Mouse (Mus musculus) MEL (cell line): ENCODE data around the gene Mylk4. TPM values are rescaled to one million over a fixed set of nuclear protein-coding genes. Genes with fewer than 3 reads are reported as not detected.
A peak's percentile ranks its signal among the peaks of the same experiment; 100 is the strongest.

Experiments
- DNase-seq: peaks from one replicate; pipeline ENCODE4 v3.0.0; 2011; ENCODE audit warnings: low read depth, low spot score
- H3K27ac ChIP-seq: 2 replicates; pipeline ENCODE4 v1.5.1; 2012; ENCODE audit warnings: low read depth, mild to moderate bottlenecking, control low read depth, low read length, moderate library complexity; ENCODE audit not compliant: control insufficient read depth
- H3K27me3 ChIP-seq, 2 experiments: fragments of 150-350 bp in 1 of 2; sonication (generic) in 1 of 2; 2 replicates each; pipeline ENCODE4 v1.6.1; 2012; ENCODE audit warnings: low read length in 2 of 2, mild to moderate bottlenecking in 2 of 2, improper control_type of control experiment in 1 of 2, moderate library complexity in 1 of 2; ENCODE audit not compliant: insufficient read depth in 2 of 2, control insufficient read depth in 1 of 2
- H3K36me3 ChIP-seq, 2 experiments: 2 replicates each; pipeline ENCODE4 v1.6.1; 2012 to 2014; ENCODE audit warnings: low read length in 2 of 2, improper control_type of control experiment in 1 of 2, inconsistent platforms in 1 of 2, mild to moderate bottlenecking in 1 of 2; ENCODE audit not compliant: insufficient read depth in 2 of 2, control insufficient read depth in 1 of 2
- H3K4me1 ChIP-seq, 2 experiments: fragments of 150-350 bp in 1 of 2; sonication (generic) in 1 of 2; 2 replicates each; pipeline ENCODE4 v1.6.1; 2012; ENCODE audit warnings: low read length in 2 of 2, improper control_type of control experiment in 1 of 2, mild to moderate bottlenecking in 1 of 2; ENCODE audit not compliant: insufficient read depth in 2 of 2, control insufficient read depth in 1 of 2
- H3K4me3 ChIP-seq, 2 experiments: fragments of 150-350 bp in 1 of 2; sonication (generic) in 1 of 2; 2 replicates each; pipeline ENCODE4 v1.5.1; 2012; ENCODE audit warnings: low read depth in 2 of 2, low read length in 2 of 2, mild to moderate bottlenecking in 2 of 2, moderate library complexity in 2 of 2, control low read depth in 1 of 2, improper control_type of control experiment in 1 of 2; ENCODE audit not compliant: control insufficient read depth in 1 of 2, insufficient read depth in 1 of 2
- H3K79me2 ChIP-seq: 2 replicates; pipeline ENCODE4 v1.6.1; 2012; ENCODE audit warnings: mild to moderate bottlenecking, low read length, moderate library complexity; ENCODE audit not compliant: control insufficient read depth, poor library complexity, insufficient read depth
- H3K9ac ChIP-seq: 2 replicates; pipeline ENCODE4 v1.6.1; 2012; ENCODE audit warnings: low read depth, mild to moderate bottlenecking, control low read depth, low read length, moderate library complexity; ENCODE audit not compliant: control insufficient read depth, poor library complexity, severe bottlenecking
- H3K9me3 ChIP-seq: fragments of 150-350 bp; sonication (generic); replicated peaks from 2 replicates; pipeline ENCODE4 v1.6.1; 2012; ENCODE audit warnings: mild to moderate bottlenecking, low read length, improper control_type of control experiment, moderate library complexity; ENCODE audit not compliant: insufficient read depth
- BHLHE40 ChIP-seq: IDR thresholded peaks from 2 replicates; pipeline ENCODE4 v1.6.1; 2012; ENCODE audit warnings: low read depth, mild to moderate bottlenecking, inconsistent platforms, low read length, improper control_type of control experiment, borderline replicate concordance
- CHD1 ChIP-seq: IDR thresholded peaks from 2 replicates; pipeline ENCODE4 v1.6.1; 2012; ENCODE audit warnings: low read depth, mild to moderate bottlenecking, inconsistent platforms, low read length, improper control_type of control experiment
- CHD2 ChIP-seq: IDR thresholded peaks from 2 replicates; pipeline ENCODE4 v1.6.1; 2011; ENCODE audit warnings: low read length, improper control_type of control experiment
- CTCF ChIP-seq, 3 experiments: IDR thresholded peaks in 2 of 3; conservative IDR thresholded peaks in 1 of 3; 2 replicates each; pipeline ENCODE4 v1.5.1; 2011 to 2012; ENCODE audit warnings: low read length in 3 of 3, low read depth in 2 of 3, mild to moderate bottlenecking in 2 of 3, improper control_type of control experiment in 1 of 3, inconsistent platforms in 1 of 3, mixed read lengths in 1 of 3, moderate library complexity in 1 of 3; ENCODE audit not compliant: control insufficient read depth in 1 of 3, insufficient read depth in 1 of 3, poor library complexity in 1 of 3, severe bottlenecking in 1 of 3
- E2F4 ChIP-seq: IDR thresholded peaks from 2 replicates; pipeline ENCODE4 v1.6.1; 2011; ENCODE audit warnings: low read depth, low read length, improper control_type of control experiment, borderline replicate concordance
- EP300 ChIP-seq, 2 experiments: IDR thresholded peaks; 2 replicates each; pipeline ENCODE4 v1.6.1; 2011; ENCODE audit warnings: improper control_type of control experiment in 2 of 2, low read length in 2 of 2, low read depth in 1 of 2, mild to moderate bottlenecking in 1 of 2
- ETS1 ChIP-seq: IDR thresholded peaks from 2 replicates; pipeline ENCODE4 v1.6.1; 2012; ENCODE audit warnings: low read depth, mild to moderate bottlenecking, inconsistent platforms, low read length, improper control_type of control experiment, moderate library complexity
- GABPA ChIP-seq: IDR thresholded peaks from 2 replicates; pipeline ENCODE4 v1.6.1; 2012; ENCODE audit warnings: low read depth, mild to moderate bottlenecking, inconsistent platforms, low read length, improper control_type of control experiment, moderate library complexity
- GATA1 ChIP-seq: IDR thresholded peaks from 2 replicates; pipeline ENCODE4 v1.6.1; 2011; ENCODE audit warnings: low read depth, low read length, improper control_type of control experiment
- MAFK ChIP-seq: IDR thresholded peaks from 2 replicates; pipeline ENCODE4 v1.6.1; 2011; ENCODE audit warnings: low read depth, mild to moderate bottlenecking, low read length, improper control_type of control experiment, borderline replicate concordance
- MAX ChIP-seq: IDR thresholded peaks from 2 replicates; pipeline ENCODE4 v1.6.1; 2011; ENCODE audit warnings: low read length, improper control_type of control experiment
- MXI1 ChIP-seq: IDR thresholded peaks from 2 replicates; pipeline ENCODE4 v1.6.1; 2011; ENCODE audit warnings: mild to moderate bottlenecking, low read depth, low read length, improper control_type of control experiment
- MYB ChIP-seq: IDR thresholded peaks from 2 replicates; pipeline ENCODE4 v1.6.1; 2011; ENCODE audit warnings: mild to moderate bottlenecking, low read depth, low read length, improper control_type of control experiment
- MYC ChIP-seq: IDR thresholded peaks from 2 replicates; pipeline ENCODE4 v1.6.1; 2011; ENCODE audit warnings: low read depth, mild to moderate bottlenecking, low read length, improper control_type of control experiment, moderate library complexity
- NELFE ChIP-seq: IDR thresholded peaks from 2 replicates; pipeline ENCODE4 v1.6.1; 2011; ENCODE audit warnings: low read depth, low read length, improper control_type of control experiment
- POLR2A ChIP-seq, 2 experiments: IDR thresholded peaks; 2 replicates each; pipeline ENCODE4 v1.6.1; 2011 to 2012; ENCODE audit warnings: low read length in 2 of 2, mild to moderate bottlenecking in 2 of 2, control low read depth in 1 of 2, improper control_type of control experiment in 1 of 2, low read depth in 1 of 2, moderate library complexity in 1 of 2; ENCODE audit not compliant: control insufficient read depth in 1 of 2, insufficient read depth in 1 of 2, poor library complexity in 1 of 2
- POLR2AphosphoS5 ChIP-seq: IDR thresholded peaks from 2 replicates; pipeline ENCODE4 v1.6.1; 2012; ENCODE audit warnings: low read depth, borderline replicate concordance, mild to moderate bottlenecking, inconsistent platforms, low read length, moderate library complexity, mixed read lengths
- RAD21 ChIP-seq: IDR thresholded peaks from 2 replicates; pipeline ENCODE4 v1.6.1; 2011; ENCODE audit warnings: mild to moderate bottlenecking, low read depth, low read length, improper control_type of control experiment
- RCOR1 ChIP-seq: IDR thresholded peaks from 2 replicates; pipeline ENCODE4 v1.6.1; 2012; ENCODE audit warnings: low read depth, mild to moderate bottlenecking, inconsistent platforms, low read length, improper control_type of control experiment
- SIN3A ChIP-seq: IDR thresholded peaks from 2 replicates; pipeline ENCODE4 v1.6.1; 2012; ENCODE audit warnings: low read length, improper control_type of control experiment, inconsistent platforms
- SMC3 ChIP-seq: IDR thresholded peaks from 2 replicates; pipeline ENCODE4 v1.6.1; 2011; ENCODE audit warnings: low read depth, low read length, improper control_type of control experiment
- TBP ChIP-seq: IDR thresholded peaks from 2 replicates; pipeline ENCODE4 v1.8.0; 2011; ENCODE audit warnings: low read depth, low read length, improper control_type of control experiment
- TCF12 ChIP-seq: IDR thresholded peaks from 2 replicates; pipeline ENCODE4 v1.6.1; 2014; ENCODE audit warnings: low read depth, mild to moderate bottlenecking, inconsistent platforms, low read length, improper control_type of control experiment, moderate library complexity
- UBTF ChIP-seq: IDR thresholded peaks from 2 replicates; pipeline ENCODE4 v1.6.1; 2012; ENCODE audit warnings: low read depth, mild to moderate bottlenecking, inconsistent platforms, low read length, improper control_type of control experiment, moderate library complexity, borderline replicate concordance; ENCODE audit not compliant: insufficient read depth
- USF1 ChIP-seq: IDR thresholded peaks from 2 replicates; pipeline ENCODE4 v1.6.1; 2014; ENCODE audit warnings: low read depth, mild to moderate bottlenecking, inconsistent platforms, low read length, improper control_type of control experiment, moderate library complexity
- USF2 ChIP-seq, 2 experiments: IDR thresholded peaks; 2 replicates each; pipeline ENCODE4 v1.6.1; 2011 to 2012; ENCODE audit warnings: improper control_type of control experiment in 2 of 2, low read length in 2 of 2, borderline replicate concordance in 1 of 2, inconsistent platforms in 1 of 2, low read depth in 1 of 2, mild to moderate bottlenecking in 1 of 2; ENCODE audit not compliant: insufficient read depth in 1 of 2
- ZC3H11A ChIP-seq: IDR thresholded peaks from 2 replicates; pipeline ENCODE4 v1.6.1; 2012; ENCODE audit warnings: low read depth, mild to moderate bottlenecking, inconsistent platforms, low read length, improper control_type of control experiment
- ZKSCAN1 ChIP-seq: IDR thresholded peaks from 2 replicates; pipeline ENCODE4 v1.6.1; 2012; ENCODE audit warnings: low read depth, mild to moderate bottlenecking, inconsistent platforms, low read length, improper control_type of control experiment, moderate library complexity
- ZMIZ1 ChIP-seq: IDR thresholded peaks from 2 replicates; pipeline ENCODE4 v1.6.1; 2012; ENCODE audit warnings: low read depth, mild to moderate bottlenecking, inconsistent platforms, low read length, improper control_type of control experiment, moderate library complexity
- ZNF384 ChIP-seq: IDR thresholded peaks from 2 replicates; pipeline ENCODE4 v1.6.1; 2012; ENCODE audit warnings: low read depth, mild to moderate bottlenecking, inconsistent platforms, low read length, improper control_type of control experiment
- polyA plus RNA-seq, 2 experiments: library from polyadenylated mRNA; stranded (reverse) in 1 of 2; unstranded in 1 of 2; fragments of >175 nt in 1 of 2; fragments of >200 nt in 1 of 2; gene quantifications; 2 replicates each; pipeline versions ENCODE4 v1.2.1 to v1.2.4; 2012; ENCODE audit warnings: low replicate concordance in 2 of 2, low read depth in 1 of 2; ENCODE audit not compliant: insufficient read length in 2 of 2, insufficient read depth in 1 of 2, missing spikeins in 1 of 2
- total RNA-seq: library from RNA; depleted of rRNA; stranded (reverse); fragments of 300-350 nt; gene quantifications from 2 replicates; pipeline ENCODE4 v1.2.3, GENCODE M21; 2012

The Mylk4 gene
- total and polyA plus RNA-seq, 3 experiments, result not detected

DNA sequence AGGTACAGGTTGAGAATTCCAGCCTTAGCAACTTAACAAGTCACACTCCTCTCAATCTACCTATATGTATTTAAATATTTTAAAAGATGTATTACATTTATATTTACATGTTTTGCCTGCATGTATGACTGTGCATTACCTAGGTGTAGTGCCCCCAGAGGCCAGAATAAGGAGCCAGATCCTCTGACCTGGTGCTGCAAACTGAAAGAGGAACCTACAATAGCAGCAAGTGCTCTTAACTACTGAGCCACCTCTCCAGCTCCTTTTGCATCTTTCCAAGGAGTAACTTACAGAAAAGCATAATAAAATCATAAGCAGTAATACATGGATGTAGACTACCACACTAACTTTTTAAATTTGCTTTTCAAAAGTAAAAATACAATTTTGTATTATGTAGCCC, 17.1 kb upstream of the Mylk4 start:
- H3K9ac ChIP-seq, result peak overlapping the region; percentile 62
- peak; percentile 90 for DNase-seq
- peaks cover 2 to 13% of the 10 kb centered on the region in 2 experiments; a peak in 2 of 4 replicates for H3K4me1 ChIP-seq
- H3K36me3 ChIP-seq, result peaks cover 0 to 16% of the 10 kb centered on the region in 2 experiments
- peaks cover 24% of the 10 kb centered on the region for H3K79me2 ChIP-seq
- H3K9me3 ChIP-seq, result no peaks in the 10 kb centered on the region
- H3K27ac ChIP-seq, result 0 out of 2 replicates have a peak overlapping the region, but pooled peaks have one; percentile 17
- peak overlapping the region; percentile 53 to 65 for H3K4me3 ChIP-seq
- peak; percentile 61; the same call in 1 of the 2 replicates for TF ChIP-seq MYC
- peak; percentile 42 for TF ChIP-seq SIN3A
- TF ChIP-seq TCF12, result no peak
- TF ChIP-seq POLR2AphosphoS5, result no peak
- TF ChIP-seq USF1, result no peak
- TF ChIP-seq CTCF (IDR thresholded peaks at IDR 0.05 in 2 of 3, conservative IDR thresholded peaks at IDR 0.05 in 1 of 3; ENCODE audit: control insufficient read depth in 1 of 3, insufficient read depth in 1 of 3, low read depth in 2 of 3, low read length in 3 of 3, poor library complexity in 1 of 3, severe bottlenecking in 1 of 3), result peak; percentile 44 to 71 (median 50); a peak in 5 of 6 replicates
- peak; percentile 65; the same call in 1 of the 2 replicates for TF ChIP-seq TBP
- TF ChIP-seq POLR2A (IDR thresholded peaks at IDR 0.05; ENCODE audit: control insufficient read depth in 1 of 2, insufficient read depth in 1 of 2, low read depth in 1 of 2, low read length in 2 of 2, poor library complexity in 1 of 2), result no peak
- 0 out of 4 replicates have a peak, but pooled peaks of 1 of the 2 experiments have one; percentile 34 for TF ChIP-seq EP300 (IDR thresholded peaks at IDR 0.05; ENCODE audit: low read depth in 1 of 2, low read length in 2 of 2)
- no peak for TF ChIP-seq RAD21
- TF ChIP-seq ETS1, result 0 out of 2 replicates have a peak, but pooled peaks have one; percentile 26
- TF ChIP-seq ZKSCAN1, result no peak
- no peak for TF ChIP-seq GABPA
- peak; percentile 51; the same call in 1 of the 2 replicates for TF ChIP-seq MXI1
- no peak for TF ChIP-seq CHD2
- 0 out of 2 replicates have a peak, but pooled peaks have one; percentile 12 for TF ChIP-seq ZNF384
- 0 out of 2 replicates have a peak, but pooled peaks have one; percentile 29 for TF ChIP-seq NELFE
- peak; percentile 20; the same call in 1 of the 2 replicates for TF ChIP-seq RCOR1
- TF ChIP-seq CHD1, result no peak
- TF ChIP-seq UBTF, result no peak
- TF ChIP-seq, all 39 proteins: peak for 10
- peaks cover 0 to 1% of the 10 kb centered on the region in 2 experiments; a peak in 1 of 4 replicates for H3K27me3 ChIP-seq

DNA sequence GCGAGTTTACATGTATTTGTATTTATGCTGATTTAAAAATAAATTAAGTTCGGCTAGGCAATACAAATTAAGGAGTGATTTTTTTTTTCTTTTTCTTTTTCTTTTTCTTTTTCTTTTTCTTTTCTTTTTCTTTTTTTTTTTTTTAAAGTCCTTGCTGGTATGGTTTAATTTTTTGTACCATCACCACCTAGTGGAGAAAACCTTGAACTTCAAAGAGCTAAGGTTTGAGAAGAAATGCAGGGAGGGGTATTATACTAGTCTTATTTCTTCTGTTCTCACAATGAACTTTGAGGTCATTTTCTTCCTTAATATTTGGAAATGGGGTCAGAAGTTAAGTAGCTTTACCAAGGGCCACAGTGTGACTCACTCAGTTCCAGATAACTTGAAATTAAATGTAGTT, 15.4 kb upstream of the Mylk4 start:
- Histone ChIP-seq H3K27ac (no peak overlapping the region), H3K4me3 (no peak overlapping the region), H3K27me3 (peaks cover 0 to 3% of the 10 kb centered on the region in 2 experiments; a peak in 1 of 4 replicates), H3K79me2 (peaks cover 21% of the 10 kb centered on the region), H3K9me3 (no peaks in the 10 kb centered on the region), H3K36me3 (peaks cover 0 to 12% of the 10 kb centered on the region in 2 experiments; a peak in 2 of 4 replicates), H3K4me1 (peaks cover 2 to 13% of the 10 kb centered on the region in 2 experiments; a peak in 2 of 4 replicates), H3K9ac (no peak overlapping the region)
- DNase-seq, result peak; percentile 66
- no peak for TF ChIP-seq GATA1
- no peak for TF ChIP-seq ZMIZ1
- TF ChIP-seq E2F4, result no peak
- TF ChIP-seq USF2 (IDR thresholded peaks at IDR 0.05; ENCODE audit: borderline replicate concordance in 1 of 2, insufficient read depth in 1 of 2, low read depth in 1 of 2, low read length in 2 of 2), result no peak
- TF ChIP-seq BHLHE40, result 0 out of 2 replicates have a peak, but pooled peaks have one; percentile 14
- no peak for TF ChIP-seq UBTF
- TF ChIP-seq ZNF384, result peak; percentile 95
- TF ChIP-seq ZC3H11A, result peak; percentile 23; the same call in 1 of the 2 replicates
- TF ChIP-seq TCF12, result no peak
- TF ChIP-seq MAX, result no peak
- TF ChIP-seq MXI1, result no peak
- no peak for TF ChIP-seq MYB
- no peak for TF ChIP-seq MAFK
- TF ChIP-seq CTCF (IDR thresholded peaks at IDR 0.05 in 2 of 3, conservative IDR thresholded peaks at IDR 0.05 in 1 of 3; ENCODE audit: control insufficient read depth in 1 of 3, insufficient read depth in 1 of 3, low read depth in 2 of 3, low read length in 3 of 3, poor library complexity in 1 of 3, severe bottlenecking in 1 of 3), result peak in 2 of 3 experiments; percentile 4 to 52; a peak in 2 of 6 replicates
- TF ChIP-seq SMC3, result peak; percentile 25; the same call in 1 of the 2 replicates
- TF ChIP-seq POLR2A (IDR thresholded peaks at IDR 0.05; ENCODE audit: control insufficient read depth in 1 of 2, insufficient read depth in 1 of 2, low read depth in 1 of 2, low read length in 2 of 2, poor library complexity in 1 of 2), result no peak
- TF ChIP-seq RAD21, result peak; percentile 20
